Mouse (Mus musculus) lung, embryonic 16.5 days (tissue): ENCODE data around the gene Anxa5. TPM values are rescaled to one million over a fixed set of nuclear protein-coding genes. Genes with fewer than 3 reads are reported as not detected.

Experiments used
- ATAC-seq: fragments of 200-750 bp; cut with Nextera tagmentation; 2 replicates; pipeline ENCODE4 v1.8.0; 2017; ENCODE audit warnings: low read depth, mild to moderate bottlenecking, moderate library complexity
- H3K27ac ChIP-seq: fragments of 300-500 bp; sonication (generic); 2 replicates; pipeline ENCODE4 v1.5.1; 2014; ENCODE audit warnings: mild to moderate bottlenecking, control low read depth, low read length
- H3K27me3 ChIP-seq: fragments of 300-500 bp; sonication (generic); 2 replicates; pipeline ENCODE4 v1.6.1; 2014; ENCODE audit warnings: low read depth, low read length, mixed read lengths; ENCODE audit not compliant: control insufficient read depth, insufficient read depth
- H3K36me3 ChIP-seq: fragments of 300-500 bp; sonication (generic); 2 replicates; pipeline ENCODE4 v1.6.1; 2014; ENCODE audit warnings: low read length; ENCODE audit not compliant: control insufficient read depth, insufficient read depth
- H3K4me1 ChIP-seq: fragments of 300-500 bp; sonication (generic); replicated peaks from 2 replicates; pipeline ENCODE4 v1.6.1; 2014; ENCODE audit warnings: low read length, mixed read lengths; ENCODE audit not compliant: control insufficient read depth, insufficient read depth
- H3K4me2 ChIP-seq: fragments of 300-500 bp; sonication (generic); 2 replicates; pipeline ENCODE4 v1.6.1; 2014; ENCODE audit warnings: low read depth, low read length, control low read depth
- H3K4me3 ChIP-seq: fragments of 300-500 bp; sonication (generic); 2 replicates; pipeline ENCODE4 v1.5.1; 2014; ENCODE audit warnings: mild to moderate bottlenecking, low read length, control low read depth
- H3K9ac ChIP-seq: fragments of 300-500 bp; sonication (generic); 2 replicates; pipeline ENCODE4 v1.6.1; 2014; ENCODE audit warnings: low read length, control low read depth
- H3K9me3 ChIP-seq: fragments of 300-500 bp; sonication (generic); 2 replicates; pipeline ENCODE4 v1.6.1; 2016; ENCODE audit warnings: low read length; ENCODE audit not compliant: control insufficient read depth
- WGBS: fragments of 180-500 bp; shearing (Covaris S2); extraction: QIAGEN DNeasy Blood & Tissue Kit; methylation state at CpG from one replicate; pipeline ENCODE4 v1.1.7; 2014; 5-methylcytosine and 5-hydroxymethylcytosine counted together
- polyA plus RNA-seq: library from polyadenylated mRNA; unstranded; fragments of >200 nt; fragmentation: Nextera tagmentation; extraction: Ambion mirVana; gene quantifications from 2 replicates; pipeline ENCODE4 v1.2.1, GENCODE M21; 2015

Anxa5 gene
- polyA plus RNA-seq, 1 experiment from 2014 or later, result 424 TPM

- H3K4me2 ChIP-seq, result no peak overlapping the region
- peaks cover 2% of the 10 kb centered on the region for H3K36me3 ChIP-seq
- no peak overlapping the region for H3K9ac ChIP-seq
- ATAC-seq, result no peak
- no peaks in the 10 kb centered on the region for H3K9me3 ChIP-seq
- no peak overlapping the region for H3K4me3 ChIP-seq
- WGBS, result 84% methylated on average over 7 of the region's 7 CpGs
- H3K27ac ChIP-seq, result no peak overlapping the region
- peaks cover 3% of the 10 kb centered on the region; the same call in 1 of the 2 replicates for H3K4me1 ChIP-seq
- no peaks in the 10 kb centered on the region for H3K27me3 ChIP-seq
These were observed 8.1 kb downstream of the Anxa5 start for GRCm38 (mm10) chr3:36467632-36468031.

- Histone ChIP-seq H3K4me1 (no peaks in the 10 kb centered on the region; the same call in 1 of the 2 replicates), H3K4me2 (no peak overlapping the region), H3K4me3 (no peak overlapping the region), H3K27ac (no peak overlapping the region), H3K27me3 (no peaks in the 10 kb centered on the region), H3K36me3 (peaks cover 12% of the 10 kb centered on the region), H3K9me3 (no peaks in the 10 kb centered on the region), H3K9ac (no peak overlapping the region)
- 49% methylated on average over 7 of the region's 7 CpGs for WGBS
- 0 out of 2 replicates have a peak, but pooled peaks have one; percentile 23 for ATAC-seq
These were observed 10.2 kb downstream of the Anxa5 start for GRCm38 (mm10) chr3:36465538-36465937.

DNA sequence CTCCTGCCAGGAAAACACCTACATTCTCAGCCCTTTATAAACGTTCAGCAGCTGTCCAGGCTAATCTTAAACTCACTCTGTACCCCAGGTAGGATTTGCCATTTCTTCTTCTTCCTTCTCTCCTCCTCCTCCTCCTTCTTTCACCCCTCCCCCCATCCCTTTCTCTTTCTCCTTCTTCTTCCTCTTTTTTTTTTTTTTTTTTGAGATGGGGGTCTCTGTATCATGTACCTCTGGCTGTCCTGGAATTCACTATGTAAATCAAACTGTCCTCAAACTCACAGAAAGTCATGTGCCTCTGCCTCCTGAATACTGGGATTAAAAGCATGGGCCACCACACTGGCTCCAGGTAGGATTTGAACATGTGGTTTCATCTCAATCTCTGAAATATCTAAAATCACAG lies 13.3 kb downstream of the Anxa5 start:
- H3K36me3 ChIP-seq, result peaks cover 24% of the 10 kb centered on the region
- no peak overlapping the region for H3K27ac ChIP-seq
- no peak overlapping the region for H3K4me2 ChIP-seq
- no peak overlapping the region for H3K4me3 ChIP-seq
- H3K4me1 ChIP-seq, result no peaks in the 10 kb centered on the region
- H3K9me3 ChIP-seq, result no peaks in the 10 kb centered on the region
- no peak overlapping the region for H3K9ac ChIP-seq
- ATAC-seq, result no peak
- H3K27me3 ChIP-seq, result no peaks in the 10 kb centered on the region
- 27% methylated on average over 1 of the region's 1 CpGs for WGBS

- Histone ChIP-seq H3K4me1 (no peaks in the 10 kb centered on the region), H3K27me3 (no peaks in the 10 kb centered on the region), H3K4me2 (no peak overlapping the region), H3K9me3 (no peaks in the 10 kb centered on the region), H3K9ac (no peak overlapping the region), H3K36me3 (peaks cover 26% of the 10 kb centered on the region), H3K4me3 (no peak overlapping the region), H3K27ac (no peak overlapping the region)
- WGBS, result 88% methylated on average over 5 of the region's 5 CpGs
- no peak for ATAC-seq
These were observed 13.9 kb downstream of the Anxa5 start for GRCm38 (mm10) chr3:36461819-36462218.

- H3K36me3 ChIP-seq, result peaks cover 29% of the 10 kb centered on the region
- 84% methylated on average over 7 of the region's 7 CpGs for WGBS
These were observed 15.0 kb downstream of the Anxa5 start for GRCm38 (mm10) chr3:36460717-36461116.

GRCm38 (mm10) chr3:36455566-36455965 lies 20.1 kb downstream of the Anxa5 start:
- Histone ChIP-seq H3K9ac (no peak overlapping the region), H3K4me2 (no peak overlapping the region), H3K27me3 (no peaks in the 10 kb centered on the region), H3K27ac (no peak overlapping the region), H3K4me3 (no peak overlapping the region), H3K4me1 (no peaks in the 10 kb centered on the region), H3K9me3 (no peaks in the 10 kb centered on the region), H3K36me3 (peaks cover 33% of the 10 kb centered on the region)
- WGBS, result 72% methylated on average over 3 of the region's 3 CpGs
- no peak for ATAC-seq

More at GRCm38 (mm10) chr3:36460717-36461116, 15.0 kb downstream of the Anxa5 start:
- Histone ChIP-seq H3K4me1 (no peaks in the 10 kb centered on the region), H3K4me3 (no peak overlapping the region), H3K27me3 (no peaks in the 10 kb centered on the region), H3K9me3 (no peaks in the 10 kb centered on the region), H3K27ac (no peak overlapping the region), H3K4me2 (no peak overlapping the region), H3K9ac (no peak overlapping the region)
- ATAC-seq, result no peak

DNA sequence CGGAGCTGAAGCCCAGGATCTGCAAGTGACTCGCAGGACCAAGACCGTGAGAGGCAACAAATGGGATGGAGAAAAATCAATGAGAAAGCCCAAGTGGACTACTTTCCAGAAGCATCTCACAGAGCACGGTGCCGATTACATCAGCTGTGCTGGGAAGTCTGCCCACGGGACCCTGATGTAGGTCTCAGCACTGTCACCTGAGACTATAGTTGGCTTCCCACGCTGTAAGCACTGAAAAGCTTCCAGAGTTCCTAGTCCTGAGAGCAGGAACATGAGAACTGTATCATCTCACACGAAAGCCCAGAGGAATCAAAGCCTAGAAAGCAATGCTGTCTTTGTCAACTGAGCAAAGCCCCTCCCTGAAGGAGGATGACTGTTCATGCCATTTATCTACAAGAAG lies 20.6 kb downstream of the Anxa5 start:
- Histone ChIP-seq H3K9ac (no peak overlapping the region), H3K9me3 (no peaks in the 10 kb centered on the region), H3K4me3 (no peak overlapping the region), H3K4me2 (no peak overlapping the region), H3K4me1 (no peaks in the 10 kb centered on the region), H3K27ac (no peak overlapping the region), H3K36me3 (peaks cover 34% of the 10 kb centered on the region), H3K27me3 (no peaks in the 10 kb centered on the region)
- ATAC-seq, result no peak
- 88% methylated on average over 8 of the region's 8 CpGs for WGBS

GRCm38 (mm10) chr3:36452502-36452901 lies 23.2 kb downstream of the Anxa5 start:
- no peak for ATAC-seq
- no peaks in the 10 kb centered on the region for H3K9me3 ChIP-seq
- H3K27ac ChIP-seq, result no peak overlapping the region
- no peak overlapping the region for H3K4me2 ChIP-seq
- H3K4me3 ChIP-seq, result no peak overlapping the region
- 89% methylated on average over 1 of the region's 1 CpGs for WGBS
- peaks cover 40% of the 10 kb centered on the region for H3K36me3 ChIP-seq
- no peaks in the 10 kb centered on the region for H3K27me3 ChIP-seq
- no peaks in the 10 kb centered on the region; the same call in 1 of the 2 replicates for H3K4me1 ChIP-seq
- H3K9ac ChIP-seq, result no peak overlapping the region

GRCm38 (mm10) chr3:36449292-36450165 lies 26.2 kb downstream of the Anxa5 start:
- Histone ChIP-seq H3K27me3 (no peaks in the 10 kb centered on the region), H3K9ac (no peak overlapping the region), H3K4me1 (no peaks in the 10 kb centered on the region; the same call in 1 of the 2 replicates), H3K4me2 (no peak overlapping the region), H3K36me3 (peaks cover 36% of the 10 kb centered on the region), H3K27ac (peak overlapping the region; percentile 52), H3K4me3 (no peak overlapping the region), H3K9me3 (no peaks in the 10 kb centered on the region)
- peak; percentile 66 for ATAC-seq
- WGBS, result 32% methylated on average over 20 of the region's 20 CpGs
